In genomic region chr9:29165731-29166130, GRCm38 (mm10) we compare ENCODE assay signal across 19 mouse cellular contexts.
"Had no signal": no experiment of that assay in that cellular context is flagged by ENCODE, and none has a peak within 500 bp of the region (broad histone marks: within the 10 kb centered on the region; RNA-seq: fewer than 3 reads in every experiment).

No protein-coding gene starts in this region.

- H3K4me3 ChIP-seq: lung, embryonic 15.5 days; midbrain, embryonic 10.5 days; midbrain, embryonic 12.5 days; midbrain, embryonic 15.5 days; myocyte; neural tube, embryonic 13.5 days; neural tube, embryonic 15.5 days had no signal

- H3K27ac ChIP-seq: lung, embryonic 15.5 days; midbrain, embryonic 10.5 days; midbrain, embryonic 12.5 days; midbrain, embryonic 15.5 days; neural tube, embryonic 13.5 days; neural tube, embryonic 15.5 days had no signal

- DNase-seq: liver, postnatal 0 days; lung, adult 2 months; lung, postnatal 4 days; retina, postnatal 1 day; right cerebral cortex, adult 18-20 months; right cerebral cortex, postnatal 25 days; right cerebral cortex, postnatal 4 days; spleen, adult 18-20 months; thymus, adult 18-20 months; thymus, postnatal 14 days; thymus, postnatal 36 days had no signal

- H3K36me3 ChIP-seq: lung, embryonic 15.5 days; midbrain, embryonic 10.5 days; midbrain, embryonic 12.5 days; midbrain, embryonic 15.5 days; neural tube, embryonic 13.5 days; neural tube, embryonic 15.5 days had no signal

- H3K9me3 ChIP-seq: lung, embryonic 15.5 days; midbrain, embryonic 10.5 days; midbrain, embryonic 12.5 days; midbrain, embryonic 15.5 days; neural tube, embryonic 13.5 days; neural tube, embryonic 15.5 days had no signal

- ATAC-seq: liver, postnatal 0 days; lung, postnatal 0 days; midbrain, embryonic 15.5 days had no signal

- H3K9ac ChIP-seq: liver, postnatal 0 days; lung, embryonic 15.5 days; midbrain, embryonic 12.5 days; midbrain, embryonic 15.5 days; neural tube, embryonic 13.5 days; neural tube, embryonic 15.5 days had no signal

- H3K27me3 ChIP-seq: lung, embryonic 15.5 days; midbrain, embryonic 12.5 days; midbrain, embryonic 15.5 days; neural tube, embryonic 13.5 days; neural tube, embryonic 15.5 days had no signal

- H3K4me1 ChIP-seq: lung, embryonic 15.5 days; midbrain, embryonic 10.5 days; midbrain, embryonic 12.5 days; midbrain, embryonic 15.5 days had no signal

- H3K4me2 ChIP-seq: lung, embryonic 15.5 days; midbrain, embryonic 12.5 days; midbrain, embryonic 15.5 days; neural tube, embryonic 13.5 days; neural tube, embryonic 15.5 days had no signal
